Comparison of ENCODE assay signal across 27 mouse cellular contexts in genomic region chr11:77782104-77782815, GRCm38 (mm10). TPM values are rescaled to one million over a fixed set of nuclear protein-coding genes. Genes with fewer than 3 reads are reported as not detected.
DNase-seq lines count a peak whose midpoint lies in the region; ATAC-seq and TF ChIP-seq lines count a peak whose summit lies in the region.
"Had no signal": no experiment of that assay in that cellular context is flagged by ENCODE, and none has a peak within 500 bp of the region (broad histone marks: within the 10 kb centered on the region; RNA-seq: fewer than 3 reads in every experiment).

No protein-coding gene starts in this region.

- ATAC-seq in intestine, embryonic 16.5 days = no peak
- ATAC-seq in intestine, postnatal 0 days = no peak
- ATAC-seq in liver, embryonic 15.5 days (ENCODE audit: insufficient read depth) = no peak
- ATAC-seq in forebrain, postnatal 0 days = no peak
- ATAC-seq: inflammation-experienced regulatory T-cells, adult 6 months; midbrain, embryonic 15.5 days had no signal

- no peaks in the 10 kb centered on the region for H3K9me3 ChIP-seq in intestine, embryonic 16.5 days (ENCODE audit: control insufficient read depth, low read length)
- no peaks in the 10 kb centered on the region for H3K9me3 ChIP-seq in intestine, postnatal 0 days (ENCODE audit: control insufficient read depth)
- no peaks in the 10 kb centered on the region for H3K9me3 ChIP-seq in liver, embryonic 15.5 days (replicated peaks)
- H3K9me3 ChIP-seq in forebrain, postnatal 0 days (ENCODE audit: low read length) = no peaks in the 10 kb centered on the region
- H3K9me3 ChIP-seq: forebrain, embryonic 10.5 days; G1E; hindbrain, embryonic 10.5 days; kidney, embryonic 15.5 days; limb, embryonic 15.5 days; megakaryocyte, embryonic 14.5 days; midbrain, embryonic 15.5 days; neural tube, embryonic 15.5 days; stomach, embryonic 15.5 days had no signal

- TF ChIP-seq CTCF in intestine, postnatal 0 days (IDR thresholded peaks at IDR 0.05; ENCODE audit: low read depth) = no peak
- TF ChIP-seq CTCF in forebrain, postnatal 0 days (IDR thresholded peaks at IDR 0.05; ENCODE audit: low read depth) = no peak

- WGBS in intestine, embryonic 16.5 days = 85% methylated on average over 7 of the region's 7 CpGs
- 82% methylated on average over 7 of the region's 7 CpGs for WGBS in intestine, postnatal 0 days
- 71% methylated on average over 7 of the region's 7 CpGs for WGBS in liver, embryonic 15.5 days (ENCODE audit: insufficient replicate concordance)
- 85% methylated on average over 7 of the region's 7 CpGs for WGBS in forebrain, postnatal 0 days

- H3K36me3 ChIP-seq in intestine, embryonic 16.5 days (ENCODE audit: control insufficient read depth, insufficient read depth, low read length) = peaks cover 9% of the 10 kb centered on the region; the same call in 1 of the 2 replicates
- H3K36me3 ChIP-seq in intestine, postnatal 0 days (ENCODE audit: control insufficient read depth, insufficient read depth) = peaks cover 25% of the 10 kb centered on the region
- peaks cover 36% of the 10 kb centered on the region for H3K36me3 ChIP-seq in liver, embryonic 15.5 days (replicated peaks)
- H3K36me3 ChIP-seq in forebrain, postnatal 0 days (ENCODE audit: insufficient read depth) = peaks cover 14% of the 10 kb centered on the region

- no peak overlapping the region for H3K4me2 ChIP-seq in intestine, embryonic 16.5 days (ENCODE audit: low read depth, low read length)
- H3K4me2 ChIP-seq in intestine, postnatal 0 days (replicated peaks; ENCODE audit: low read depth) = no peak overlapping the region
- H3K4me2 ChIP-seq in liver, embryonic 15.5 days = no peak overlapping the region
- H3K4me2 ChIP-seq in forebrain, postnatal 0 days (ENCODE audit: low read depth) = no peak overlapping the region
- H3K4me2 ChIP-seq: kidney, embryonic 15.5 days; midbrain, embryonic 15.5 days; neural tube, embryonic 15.5 days; stomach, embryonic 15.5 days had no signal

- DNase-seq in cerebellum, adult 11-12 months = peak; percentile 50
- DNase-seq in cerebellum, postnatal 36 days = no peak
- DNase-seq in brain, adult 2 months (ENCODE audit: low read depth, low spot score) = peak; percentile 47
- DNase-seq in forebrain, postnatal 0 days = no peak
- DNase-seq in left cerebral cortex, postnatal 10 days (ENCODE audit: extremely low spot score in 1 of 2, low spot score in 2 of 2) = no peak
- DNase-seq: adrenal gland, postnatal 25 days; gastrocnemius, adult 2 months; lung, postnatal 14 days; right cerebral cortex, postnatal 14 days; thymus, adult 18-20 months had no signal

- no peak overlapping the region for H3K4me3 ChIP-seq in intestine, embryonic 16.5 days (ENCODE audit: low read length)
- H3K4me3 ChIP-seq in intestine, postnatal 0 days (ENCODE audit: low read depth, low read length) = no peak overlapping the region
- H3K4me3 ChIP-seq in liver, embryonic 15.5 days (replicated peaks) = no peak overlapping the region
- H3K4me3 ChIP-seq in forebrain, postnatal 0 days (ENCODE audit: low read depth, low read length) = no peak overlapping the region
- H3K4me3 ChIP-seq: forebrain, embryonic 10.5 days; gastrocnemius, adult 2 months; hindbrain, embryonic 10.5 days; kidney, embryonic 15.5 days; limb, embryonic 15.5 days; megakaryocyte, embryonic 14.5 days; midbrain, embryonic 15.5 days; neural tube, embryonic 15.5 days; stomach, embryonic 15.5 days had no signal

- intact Hi-C loops in left cerebral cortex, postnatal 10 days (cut with DNase I) = no loop called here

- H3K9ac ChIP-seq in intestine, embryonic 16.5 days (ENCODE audit: low read depth, low read length) = peak overlapping the region; percentile 21; the same call in 1 of the 2 replicates
- no peak overlapping the region for H3K9ac ChIP-seq in intestine, postnatal 0 days (ENCODE audit: low read depth, low read length)
- no peak overlapping the region for H3K9ac ChIP-seq in liver, embryonic 15.5 days
- no peak overlapping the region for H3K9ac ChIP-seq in forebrain, postnatal 0 days
- H3K9ac ChIP-seq: kidney, embryonic 15.5 days; limb, embryonic 15.5 days; midbrain, embryonic 15.5 days; neural tube, embryonic 15.5 days; stomach, embryonic 15.5 days had no signal

- H3K4me1 ChIP-seq in intestine, embryonic 16.5 days (ENCODE audit: control insufficient read depth, insufficient read depth, low read length) = peaks cover 50% of the 10 kb centered on the region
- H3K4me1 ChIP-seq in intestine, postnatal 0 days (replicated peaks; ENCODE audit: control insufficient read depth, insufficient read depth, low read length) = peaks cover 34% of the 10 kb centered on the region
- H3K4me1 ChIP-seq in liver, embryonic 15.5 days (replicated peaks) = peaks cover 87% of the 10 kb centered on the region
- 0 out of 2 replicates have a peak, but pooled peaks cover 15% of the 10 kb centered on the region for H3K4me1 ChIP-seq in forebrain, postnatal 0 days (ENCODE audit: insufficient read depth)

- H3K27ac ChIP-seq in intestine, embryonic 16.5 days (ENCODE audit: low read length) = no peak overlapping the region
- H3K27ac ChIP-seq in intestine, postnatal 0 days (ENCODE audit: low read depth, low read length) = no peak overlapping the region
- peak overlapping the region; percentile 91 for H3K27ac ChIP-seq in liver, embryonic 15.5 days (replicated peaks)
- H3K27ac ChIP-seq in forebrain, postnatal 0 days (ENCODE audit: low read depth, low read length) = no peak overlapping the region
- H3K27ac ChIP-seq: forebrain, embryonic 10.5 days had no signal

- no peaks in the 10 kb centered on the region for H3K27me3 ChIP-seq in intestine, embryonic 16.5 days (replicated peaks; ENCODE audit: control insufficient read depth, insufficient read depth, low read length)
- H3K27me3 ChIP-seq in intestine, postnatal 0 days (replicated peaks; ENCODE audit: control insufficient read depth, insufficient read depth, low read length) = no peaks in the 10 kb centered on the region
- no peaks in the 10 kb centered on the region for H3K27me3 ChIP-seq in liver, embryonic 15.5 days
- H3K27me3 ChIP-seq in forebrain, postnatal 0 days (ENCODE audit: insufficient read depth, low read length) = no peaks in the 10 kb centered on the region
- H3K27me3 ChIP-seq: kidney, embryonic 15.5 days; limb, embryonic 15.5 days; megakaryocyte, embryonic 14.5 days; midbrain, embryonic 15.5 days; neural tube, embryonic 15.5 days; stomach, embryonic 15.5 days had no signal

RNA-seq across cellular contexts. Expression of gene Gm10277, which starts 5.3 kb away (rescaled TPM):
- polyA plus RNA-seq in intestine, embryonic 16.5 days (2015; fragmentation: Nextera tagmentation; extraction: Ambion mirVana) = 0.89 and 1.0 TPM in 2 replicates
- 0.53 and 0.72 TPM in 2 replicates for polyA plus RNA-seq in intestine, postnatal 0 days (2015; fragmentation: Nextera tagmentation; extraction: Ambion mirVana)
- 0.39 and 0.85 TPM in 2 replicates for polyA plus RNA-seq in liver, embryonic 15.5 days (2015; fragmentation: Nextera tagmentation; extraction: Ambion mirVana)
- total RNA-seq in forebrain, postnatal 0 days (2014; rRNA removed) = not detected in 2 replicates
- polyA plus RNA-seq in forebrain, postnatal 0 days (2015; fragmentation: Nextera tagmentation; extraction: Ambion mirVana) = 0.29 TPM in 1 of 2 replicates, not detected in the other
- not detected for total RNA-seq in left cerebral cortex, postnatal 10 days (2021)
- total RNA-seq: adrenal gland, postnatal 25 days; gastrocnemius, adult 2 months; granulocyte monocyte progenitor cell, adult 5-6 weeks; layer of hippocampus, postnatal 25 days; left cerebral cortex, postnatal 25 days had no signal
- polyA plus RNA-seq: G1E had no signal

RNA-seq across cellular contexts. Expression of gene Myo18a, which starts 19.2 kb away (rescaled TPM):
- 31.2 and 31.8 TPM in 2 replicates for polyA plus RNA-seq in intestine, embryonic 16.5 days (2015; fragmentation: Nextera tagmentation; extraction: Ambion mirVana)
- polyA plus RNA-seq in intestine, postnatal 0 days (2015; fragmentation: Nextera tagmentation; extraction: Ambion mirVana) = 25.4 and 30.7 TPM in 2 replicates
- polyA plus RNA-seq in liver, embryonic 15.5 days (2015; fragmentation: Nextera tagmentation; extraction: Ambion mirVana) = 14.4 and 15.7 TPM in 2 replicates
- total RNA-seq in forebrain, postnatal 0 days (2014; rRNA removed) = 67.5 and 85.2 TPM in 2 replicates
- polyA plus RNA-seq in forebrain, postnatal 0 days (2015; fragmentation: Nextera tagmentation; extraction: Ambion mirVana) = 23.9 and 33.8 TPM in 2 replicates
- 100 to 1,000 TPM; 135 to 137 TPM for total RNA-seq in left cerebral cortex, postnatal 10 days (2021)

RNA-seq across cellular contexts. Expression of gene Cryba1, which starts 57.2 kb away (rescaled TPM):
- not detected in 2 replicates for polyA plus RNA-seq in intestine, embryonic 16.5 days (2015; fragmentation: Nextera tagmentation; extraction: Ambion mirVana)
- polyA plus RNA-seq in intestine, postnatal 0 days (2015; fragmentation: Nextera tagmentation; extraction: Ambion mirVana) = not detected in 2 replicates
- polyA plus RNA-seq in liver, embryonic 15.5 days (2015; fragmentation: Nextera tagmentation; extraction: Ambion mirVana) = not detected in 2 replicates
- total RNA-seq in forebrain, postnatal 0 days (2014; rRNA removed) = 0.23 and 0.95 TPM in 2 replicates
- 0.41 and 0.88 TPM in 2 replicates for polyA plus RNA-seq in forebrain, postnatal 0 days (2015; fragmentation: Nextera tagmentation; extraction: Ambion mirVana)
- not detected for total RNA-seq in left cerebral cortex, postnatal 10 days (2021)
- total RNA-seq: adrenal gland, postnatal 25 days; gastrocnemius, adult 2 months; granulocyte monocyte progenitor cell, adult 5-6 weeks; layer of hippocampus, postnatal 25 days; left cerebral cortex, postnatal 25 days had no signal
- polyA plus RNA-seq: G1E; heart, embryonic 16.5 days; kidney, embryonic 15.5 days; limb, embryonic 15.5 days; stomach, embryonic 15.5 days had no signal

Comparison
In these comparisons a context has a peak if more than half of its experiments do, and no peak if none do; other contexts are left out.
1. DNase-seq: peak in cerebellum, adult 11-12 months (single experiment) and brain, adult 2 months (single experiment); none in cerebellum, postnatal 36 days (0 of 2), forebrain, postnatal 0 days (single experiment) and left cerebral cortex, postnatal 10 days (0 of 2).